Mouse (Mus musculus): Measurements from ENCODE around the gene Smurf2. TPM values are rescaled to one million over a fixed set of nuclear protein-coding genes. Genes with fewer than 3 reads are reported as not detected.

Gene Smurf2
- total RNA-seq, 4 experiments from 2014 or later, result 26.7 to 31.8 (median 29.4) TPM

DNA sequence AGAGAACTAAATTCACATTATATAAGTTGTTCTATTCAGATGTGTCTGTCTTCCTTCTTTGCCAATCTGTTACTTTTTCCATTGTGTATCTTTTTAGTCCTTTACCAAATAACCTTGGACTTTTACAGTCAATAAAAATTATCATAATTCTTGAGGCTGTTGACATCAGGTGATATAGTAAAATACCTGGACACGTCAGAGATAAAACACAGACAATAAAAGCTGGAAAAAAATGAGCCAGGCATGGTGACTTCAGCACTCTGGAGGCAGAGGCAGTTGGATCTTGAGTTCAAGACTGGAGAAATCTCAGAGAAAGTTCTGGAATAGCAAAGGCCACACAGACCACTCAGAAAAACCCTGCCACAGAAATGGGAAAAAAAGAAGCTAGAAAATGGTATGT is 13.3 kb downstream of the Smurf2 start:
- DNase-seq (ENCODE audit: low spot score in 2 of 2), result no peak

DNA sequence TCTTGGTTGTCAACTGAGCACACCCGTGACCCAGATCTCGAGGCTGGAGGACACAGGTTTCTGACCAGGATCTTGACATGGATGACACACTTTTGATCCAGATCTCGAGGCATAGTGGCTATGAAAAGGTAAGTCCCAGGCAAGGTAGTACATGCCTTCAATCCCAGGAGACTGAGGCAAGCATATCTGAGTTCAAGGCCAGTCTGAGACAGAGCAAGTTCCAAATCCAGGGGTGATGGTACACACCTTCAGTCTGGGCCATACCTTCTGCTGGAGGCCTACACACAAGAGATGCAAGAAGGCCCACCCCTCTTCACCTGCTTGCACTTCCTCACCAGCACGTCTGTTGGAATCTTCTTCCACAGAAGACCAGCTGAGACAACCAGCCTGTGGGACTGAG is 14.8 kb downstream of the Smurf2 start:
- no peak for DNase-seq (ENCODE audit: low spot score in 2 of 2)

DNA sequence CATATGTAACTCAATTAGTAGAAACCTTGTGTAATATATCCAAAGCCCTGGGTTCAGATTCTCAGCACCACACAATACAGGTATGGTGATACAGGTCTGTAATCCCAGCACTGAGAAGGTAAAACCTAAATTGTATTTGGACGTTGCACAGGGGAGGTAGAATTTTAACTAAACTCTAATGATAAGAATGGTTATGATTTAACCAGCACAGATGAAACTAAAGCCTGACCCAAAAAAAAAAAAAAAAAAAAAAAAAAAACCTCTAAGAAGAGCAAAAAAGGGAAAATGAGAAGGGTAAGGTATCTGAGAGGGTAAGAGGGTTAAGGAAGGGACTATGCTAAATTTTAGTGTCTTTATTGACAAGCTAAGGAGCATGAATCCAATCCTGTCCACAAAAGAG is 20.7 kb downstream of the Smurf2 start:
- DNase-seq (ENCODE audit: low spot score in 2 of 2), result no peak

DNA sequence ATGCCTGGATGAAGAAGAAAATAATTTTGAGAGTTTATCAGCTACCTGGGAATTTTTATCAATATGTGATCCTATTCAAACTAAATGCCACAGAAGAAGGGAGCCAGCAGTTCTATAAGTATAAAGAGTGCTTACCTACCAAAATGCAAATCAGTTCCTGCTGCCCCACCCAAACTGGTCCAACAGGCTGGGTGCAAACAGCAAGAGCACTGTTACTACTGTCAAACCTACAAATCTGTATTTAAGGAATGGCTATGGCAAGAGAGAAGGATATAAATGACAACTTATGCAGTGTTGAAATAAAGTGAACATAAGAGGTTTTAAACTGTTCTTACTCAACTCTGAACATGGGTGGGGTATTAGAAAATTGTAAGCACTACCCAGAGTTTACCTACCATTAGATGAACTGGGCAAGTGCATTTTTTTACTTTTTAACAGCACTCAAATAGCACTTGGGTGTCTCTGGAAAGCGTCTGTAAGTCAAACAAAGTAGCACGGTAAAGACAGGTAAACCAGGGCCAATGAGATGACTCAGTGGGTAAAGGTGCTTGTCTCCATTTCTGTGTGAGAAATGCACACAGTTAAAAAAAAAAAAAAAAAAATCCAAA is 23.9 kb downstream of the Smurf2 start:
- DNase-seq (ENCODE audit: low spot score in 2 of 2), result no peak

DNA sequence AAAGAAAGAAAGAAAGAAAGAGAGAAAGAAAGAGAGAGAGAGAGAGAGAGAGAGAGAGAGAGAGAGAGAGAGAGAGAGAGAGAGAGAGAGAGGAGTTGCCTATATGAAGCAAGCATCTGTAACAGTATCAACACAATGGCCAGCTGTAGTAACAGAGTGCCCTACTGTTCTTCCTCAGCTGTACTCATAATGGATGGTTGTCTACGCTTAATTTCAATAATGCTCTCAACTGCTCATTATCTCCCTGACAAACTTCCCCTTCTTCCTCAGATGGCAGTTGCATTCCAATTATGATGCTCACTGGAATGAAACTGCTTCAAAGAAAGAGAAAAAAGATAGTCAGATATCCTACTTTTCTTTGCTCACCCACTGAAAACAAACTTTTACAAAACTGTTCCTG is 36.9 kb downstream of the Smurf2 start:
- DNase-seq (ENCODE audit: low spot score in 2 of 2), result no peak

DNA sequence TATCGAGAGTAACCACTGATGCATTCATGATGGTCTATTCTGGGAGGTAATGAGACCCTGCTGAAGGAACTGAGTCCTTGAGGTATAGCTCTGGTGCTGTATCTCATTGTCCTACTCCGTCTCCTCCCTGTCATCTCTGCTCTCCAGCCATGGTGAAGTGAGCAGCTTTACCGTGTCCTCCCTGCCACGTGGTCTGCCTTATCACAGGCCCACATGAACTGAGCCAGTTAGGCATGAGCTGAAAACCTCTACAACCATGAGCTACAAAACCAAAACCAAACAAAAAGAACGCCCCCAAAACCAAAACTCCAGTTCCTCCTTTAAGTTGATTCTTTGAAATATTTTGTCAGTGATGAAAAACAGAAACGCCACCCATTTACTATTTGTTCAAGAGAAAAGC is 47.9 kb downstream of the Smurf2 start:
- DNase-seq (ENCODE audit: low spot score in 2 of 2), result no peak

DNA sequence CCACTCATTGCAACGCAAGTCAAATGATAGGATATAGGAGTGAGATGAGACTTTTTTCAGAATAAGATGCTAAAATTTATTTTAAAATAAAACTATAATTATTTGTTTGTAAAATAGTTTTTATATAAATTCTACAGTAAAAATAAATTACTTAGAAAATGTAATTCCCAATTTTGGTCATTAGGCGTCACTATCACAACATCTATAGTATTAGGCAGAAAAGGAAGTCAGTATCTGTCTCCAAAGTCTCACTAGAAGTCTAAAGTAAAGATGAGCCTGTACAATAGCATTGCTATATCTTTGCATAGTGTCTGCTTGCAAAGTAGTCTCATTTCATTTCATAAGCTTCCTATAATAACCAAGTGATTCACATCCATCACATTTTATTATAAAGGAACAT is 69.1 kb downstream of the Smurf2 start:
- DNase-seq (ENCODE audit: low spot score in 2 of 2), result no peak

DNA sequence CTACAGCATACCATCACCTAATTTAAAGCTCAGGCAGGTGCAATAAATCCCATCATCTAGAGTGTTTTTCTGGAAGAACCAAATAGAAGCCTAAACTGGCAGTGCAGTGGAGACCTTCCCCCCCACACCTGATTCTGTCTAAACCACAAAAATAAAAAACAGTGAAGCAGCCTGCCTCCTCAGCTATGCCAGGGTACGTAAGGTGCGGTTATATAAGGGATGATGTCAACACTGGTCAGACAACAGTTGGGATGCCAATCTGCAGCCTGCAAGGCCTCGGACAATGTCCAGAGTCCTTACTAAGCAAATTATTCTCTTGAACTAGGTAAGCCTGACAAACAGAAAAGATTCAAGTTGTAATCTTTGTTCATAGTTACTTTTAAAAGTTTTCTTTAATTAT is 78.5 kb downstream of the Smurf2 start:
- no peak for DNase-seq (ENCODE audit: low spot score in 2 of 2)

DNA sequence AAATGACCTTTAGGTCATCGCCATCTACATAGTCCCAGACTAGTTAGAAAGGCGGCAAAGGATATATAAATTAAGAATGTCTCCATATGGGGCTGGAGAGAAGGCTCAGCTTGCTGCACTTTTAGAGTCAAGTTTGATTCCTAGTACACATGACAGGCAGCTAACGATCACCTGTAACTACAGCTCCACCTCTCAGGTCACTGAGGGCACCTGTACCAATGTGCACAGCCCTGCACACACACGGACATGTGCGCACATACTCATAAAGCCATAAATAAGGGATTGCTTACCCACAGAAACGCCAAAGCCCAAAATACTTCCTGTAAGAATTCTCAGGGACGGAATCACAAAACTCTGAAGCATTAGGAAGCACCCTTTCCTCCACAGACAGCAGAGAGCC is 92.4 kb downstream of the Smurf2 start:
- no peak for DNase-seq (ENCODE audit: low spot score in 2 of 2)

DNA sequence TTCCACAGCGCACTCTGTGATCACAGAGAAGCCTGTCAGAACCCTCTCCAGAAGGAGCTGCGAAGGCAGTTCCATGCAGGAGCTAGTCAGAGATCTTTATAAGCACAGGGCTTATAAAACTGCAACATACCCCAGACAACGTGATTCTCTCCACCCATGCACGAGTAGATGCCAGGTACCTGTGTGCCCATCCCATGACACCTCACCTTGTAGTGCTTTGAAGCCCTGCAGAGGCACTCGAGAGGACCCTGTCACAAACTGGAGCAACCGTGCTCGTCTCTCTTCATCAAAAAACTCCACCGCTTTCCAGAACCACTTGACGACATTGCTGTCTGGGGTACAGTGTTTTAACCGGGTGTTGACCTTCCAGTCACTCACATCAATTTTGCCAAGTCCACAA is 96.1 kb downstream of the Smurf2 start:
- DNase-seq (ENCODE audit: low spot score in 2 of 2), result peak in 1 of 2 experiments; percentile 15

DNA sequence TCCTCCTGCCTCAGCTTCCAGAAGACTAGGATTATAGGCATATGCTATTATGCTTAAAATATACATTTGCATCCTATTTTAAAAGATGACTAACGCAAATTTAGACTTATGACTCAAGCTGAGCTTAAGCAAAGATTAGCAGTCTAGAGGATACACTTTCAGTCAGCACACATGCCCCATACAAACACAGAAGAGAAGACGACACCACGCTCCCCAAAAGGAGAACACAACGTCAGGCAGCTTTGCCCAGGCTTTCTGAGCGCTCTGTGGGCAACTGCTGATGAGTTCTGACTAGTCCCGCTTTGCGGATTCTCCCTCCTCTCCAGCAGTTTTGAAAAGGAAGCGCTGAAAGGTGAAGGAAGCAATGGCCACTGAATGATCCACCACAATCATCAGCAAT is 96.8 kb downstream of the Smurf2 start:
- DNase-seq (ENCODE audit: low spot score in 2 of 2), result no peak

DNA sequence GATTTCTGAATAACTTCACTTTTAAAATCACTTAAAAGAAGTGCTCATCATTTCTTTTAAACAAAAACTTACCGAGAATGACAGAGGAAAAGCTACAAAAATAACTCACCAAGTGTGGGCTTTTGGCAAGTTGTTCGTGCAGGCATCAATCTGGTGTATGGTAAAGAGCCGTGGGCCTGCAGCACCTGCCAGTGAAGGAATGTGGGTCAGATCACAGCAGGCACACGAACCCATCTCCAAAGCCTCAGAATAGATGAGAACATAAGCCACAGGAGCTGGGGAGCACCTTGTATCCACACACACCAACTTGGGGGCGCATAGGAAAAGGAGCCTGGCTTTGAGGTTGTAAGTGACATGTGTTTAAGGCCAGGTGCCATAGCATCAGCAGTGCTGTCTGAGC is 97.6 kb downstream of the Smurf2 start:
- DNase-seq (ENCODE audit: low spot score in 2 of 2), result peak; percentile 19 to 78

DNA sequence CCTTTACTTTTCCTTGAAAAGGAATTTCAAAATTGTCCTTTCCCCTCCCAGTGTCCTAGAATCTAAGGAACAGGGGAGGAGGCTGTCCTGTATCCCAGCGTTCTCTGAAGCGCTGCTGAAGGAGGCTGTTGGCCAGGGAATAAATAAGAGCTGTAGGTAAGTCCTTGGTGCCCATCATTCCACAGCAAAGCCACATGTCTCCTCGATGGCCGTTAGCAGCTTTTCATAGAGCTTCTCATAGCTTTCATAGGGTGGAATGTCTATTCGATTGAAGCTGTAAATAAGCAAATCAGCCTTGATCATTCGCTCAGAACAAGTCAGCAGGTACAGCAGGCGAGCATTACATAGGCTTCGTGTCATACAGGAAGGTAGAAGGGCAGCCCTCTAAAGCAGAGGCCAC is 98.0 kb downstream of the Smurf2 start:
- peak in 1 of 2 experiments; percentile 7 for DNase-seq (ENCODE audit: low spot score in 2 of 2)

DNA sequence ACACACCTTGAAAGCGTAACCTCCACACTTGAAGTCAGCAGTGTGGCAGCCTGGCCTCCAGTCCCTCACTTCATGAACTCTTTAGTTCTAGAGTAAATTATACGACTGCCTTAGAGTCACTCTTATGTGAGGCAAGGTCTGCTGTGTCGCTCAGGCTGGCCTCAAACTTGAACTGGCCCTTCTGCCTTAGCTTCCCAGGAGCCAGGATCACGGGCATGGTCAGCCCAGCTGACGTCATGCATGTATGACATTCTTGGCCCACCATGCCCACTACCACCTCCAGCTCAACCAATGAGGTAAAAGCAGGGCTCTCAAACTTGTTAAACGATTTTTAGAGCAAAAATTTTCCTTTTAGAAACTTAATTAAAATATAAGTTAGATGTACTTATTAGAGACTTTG is 99.1 kb downstream of the Smurf2 start:
- no peak for DNase-seq (ENCODE audit: low spot score in 2 of 2)

DNA sequence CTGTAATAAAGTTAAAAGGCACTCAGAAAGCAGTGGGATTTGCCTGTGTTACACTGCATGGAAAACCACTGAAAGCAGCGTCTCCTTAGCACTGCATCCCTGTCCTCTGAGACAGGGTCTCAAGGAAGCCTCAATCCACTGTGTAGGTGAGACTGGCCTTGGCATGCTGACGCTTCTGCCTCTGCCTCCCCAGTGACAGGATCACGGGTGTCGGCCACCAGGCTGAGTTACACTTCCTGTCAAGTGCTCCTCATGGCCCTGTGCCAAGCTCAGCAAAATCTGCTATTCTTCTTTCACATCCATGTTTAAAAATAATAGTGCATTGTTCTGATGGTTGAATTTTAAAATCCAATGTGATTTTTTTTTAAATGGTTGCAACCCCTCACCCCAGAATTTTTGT is 99.5 kb downstream of the Smurf2 start:
- no peak for DNase-seq (ENCODE audit: low spot score in 2 of 2)

DNA sequence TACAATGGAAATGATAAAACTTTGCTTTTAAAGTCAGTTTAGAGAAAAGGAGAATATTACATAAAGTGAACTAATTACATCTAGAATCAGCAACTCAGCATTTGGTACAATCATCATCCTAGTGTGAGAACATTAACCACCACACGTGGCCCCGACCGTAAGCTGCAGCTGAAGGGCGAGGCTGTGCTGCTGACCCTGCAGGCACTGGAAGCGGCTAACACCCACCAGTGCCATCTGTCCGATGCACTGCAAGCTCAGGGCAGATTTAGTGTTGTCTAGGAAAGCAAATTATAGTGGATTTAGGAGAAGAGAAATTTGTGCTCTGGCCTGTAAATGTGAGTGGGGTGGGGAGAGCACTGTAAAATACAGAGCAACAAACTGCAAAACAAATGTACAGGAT is 100.3 kb downstream of the Smurf2 start:
- no peak for DNase-seq (ENCODE audit: low spot score in 2 of 2)

DNA sequence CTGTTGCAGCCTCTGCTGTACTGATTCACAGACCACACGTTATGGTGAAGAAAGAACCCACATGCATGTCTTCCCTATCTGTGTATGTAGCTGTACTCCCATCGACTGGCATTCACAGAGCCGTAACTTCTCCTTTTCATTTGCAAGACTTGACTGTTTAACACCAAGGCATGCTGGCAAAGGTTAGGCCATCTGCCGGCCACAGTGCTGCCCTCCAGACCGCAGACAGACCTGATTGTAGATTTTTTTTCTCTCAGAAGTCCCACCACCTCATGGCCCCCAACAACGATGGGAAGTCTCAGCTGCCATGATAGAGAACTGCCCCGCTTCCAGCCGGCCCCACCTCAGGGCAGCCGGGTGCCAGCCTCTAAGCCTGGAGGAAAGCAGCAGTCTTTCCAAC is 100.9 kb downstream of the Smurf2 start:
- DNase-seq (ENCODE audit: low spot score in 2 of 2), result no peak

DNA sequence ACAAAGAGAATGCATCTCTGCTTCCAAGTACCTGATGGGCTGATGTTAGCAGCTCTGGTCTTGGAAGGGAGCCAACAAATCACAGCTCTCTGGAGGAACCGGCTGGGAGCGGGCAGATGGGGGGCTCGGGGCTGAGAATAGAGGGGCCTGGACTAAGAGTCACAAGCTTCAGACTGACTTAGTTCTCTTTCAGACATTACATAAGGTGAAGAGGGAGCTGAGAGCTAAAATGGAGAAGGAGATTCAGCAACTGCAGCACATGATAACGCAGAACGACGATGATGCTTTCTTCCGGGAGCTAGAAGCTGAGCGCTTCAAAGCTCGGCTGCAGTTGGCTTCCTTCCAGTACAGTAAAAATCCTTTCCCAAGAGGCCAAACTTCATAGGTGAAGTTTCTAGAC is 102.2 kb downstream of the Smurf2 start:
- no peak for DNase-seq (ENCODE audit: low spot score in 2 of 2)

DNA sequence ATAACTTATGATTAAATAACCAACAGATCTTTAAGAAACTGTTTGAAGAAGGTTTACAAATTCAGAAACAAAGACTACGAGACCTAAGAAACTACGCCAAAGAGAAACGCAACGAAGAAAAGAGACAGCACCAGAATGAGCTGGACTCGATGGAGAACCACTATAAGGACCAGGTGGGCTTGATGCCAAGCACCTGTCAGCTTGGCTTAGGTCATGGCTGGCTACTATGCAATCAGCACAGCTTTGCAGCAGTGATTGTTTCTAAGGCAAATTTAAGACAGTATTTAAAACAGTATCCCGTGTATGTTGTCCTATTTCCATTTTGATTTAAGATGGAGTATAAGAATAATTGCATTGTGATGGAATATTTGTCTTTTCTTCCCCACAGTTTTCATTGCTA is 102.7 kb downstream of the Smurf2 start:
- no peak for DNase-seq (ENCODE audit: low spot score in 2 of 2)

DNA sequence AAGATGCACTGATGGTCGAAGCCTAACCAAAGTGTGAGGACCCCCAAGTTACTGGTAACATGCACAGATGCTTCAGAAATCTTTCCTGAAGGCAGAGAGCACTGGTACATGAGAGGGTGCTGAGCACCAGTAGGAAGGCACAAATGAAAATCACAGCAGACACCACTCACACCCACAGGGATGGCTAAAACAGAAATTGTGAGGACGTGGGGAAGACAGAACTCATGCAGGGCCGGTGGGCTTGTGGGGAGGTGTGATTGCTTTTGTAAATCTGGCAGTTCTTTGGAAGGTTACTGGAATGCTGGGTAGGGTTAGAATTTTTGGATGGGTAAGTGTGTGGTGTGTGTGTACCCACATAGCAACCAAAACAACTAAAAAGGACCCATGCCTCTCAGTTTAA is 103.4 kb downstream of the Smurf2 start:
- DNase-seq (ENCODE audit: low spot score in 2 of 2), result no peak

DNA sequence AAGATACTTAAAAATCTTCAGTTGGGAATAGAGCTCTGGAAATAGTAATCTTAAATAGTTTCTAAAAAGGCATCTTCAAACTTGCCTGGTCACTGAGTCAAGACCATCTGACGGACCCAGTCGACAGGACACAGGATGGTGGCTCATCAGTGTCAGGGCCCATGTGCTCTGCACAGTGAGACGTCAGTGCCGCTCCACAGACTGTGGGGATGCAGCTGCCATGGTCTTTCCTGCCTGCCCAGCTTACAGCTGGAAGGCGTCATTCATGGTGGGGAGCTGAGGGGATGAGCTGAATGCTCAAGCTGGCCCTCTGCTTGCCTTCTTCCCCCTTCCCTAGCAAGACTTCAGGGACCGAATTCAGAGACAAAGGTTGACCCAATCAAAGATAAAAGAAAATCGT is 104.2 kb downstream of the Smurf2 start:
- no peak for DNase-seq (ENCODE audit: low spot score in 2 of 2)

DNA sequence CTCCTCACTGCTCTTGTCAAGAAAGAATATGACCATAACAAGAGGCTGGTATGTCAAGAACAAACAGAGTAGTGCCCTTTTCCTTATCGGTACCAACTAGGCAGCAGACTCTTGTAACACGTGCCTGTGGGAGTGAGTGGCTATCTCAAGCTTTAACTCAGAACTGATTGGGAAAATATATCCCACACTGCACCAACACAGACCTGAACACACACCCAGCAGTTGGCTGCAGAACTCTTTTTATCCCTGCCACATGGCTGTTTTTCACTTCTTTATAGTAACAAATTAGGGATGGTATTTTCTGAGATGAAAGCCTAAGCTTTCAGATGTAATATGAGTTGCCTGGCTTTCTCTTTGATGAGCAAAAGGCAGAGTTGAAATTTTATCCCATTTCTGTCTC is 104.8 kb downstream of the Smurf2 start:
- no peak for DNase-seq (ENCODE audit: low spot score in 2 of 2)

DNA sequence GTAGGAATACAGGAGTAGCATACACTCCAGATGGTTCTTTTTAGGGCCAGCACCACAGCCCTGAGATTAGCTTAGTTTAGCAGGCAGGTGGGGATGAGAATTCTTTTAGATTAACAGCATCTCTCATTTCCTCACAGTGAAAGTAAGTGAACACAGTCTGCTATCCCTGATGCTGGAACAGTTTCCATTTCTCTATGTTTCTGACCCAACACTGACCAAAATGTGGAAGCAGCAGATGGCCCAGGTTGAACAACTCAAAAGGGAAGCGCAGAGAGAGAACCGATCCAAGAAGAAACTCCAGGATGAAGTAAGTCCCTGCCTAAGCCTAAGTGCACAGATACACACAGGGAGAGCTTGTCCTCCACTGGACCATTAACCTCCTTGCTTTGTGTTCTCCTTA is 105.2 kb downstream of the Smurf2 start:
- DNase-seq (ENCODE audit: low spot score in 2 of 2), result no peak

DNA sequence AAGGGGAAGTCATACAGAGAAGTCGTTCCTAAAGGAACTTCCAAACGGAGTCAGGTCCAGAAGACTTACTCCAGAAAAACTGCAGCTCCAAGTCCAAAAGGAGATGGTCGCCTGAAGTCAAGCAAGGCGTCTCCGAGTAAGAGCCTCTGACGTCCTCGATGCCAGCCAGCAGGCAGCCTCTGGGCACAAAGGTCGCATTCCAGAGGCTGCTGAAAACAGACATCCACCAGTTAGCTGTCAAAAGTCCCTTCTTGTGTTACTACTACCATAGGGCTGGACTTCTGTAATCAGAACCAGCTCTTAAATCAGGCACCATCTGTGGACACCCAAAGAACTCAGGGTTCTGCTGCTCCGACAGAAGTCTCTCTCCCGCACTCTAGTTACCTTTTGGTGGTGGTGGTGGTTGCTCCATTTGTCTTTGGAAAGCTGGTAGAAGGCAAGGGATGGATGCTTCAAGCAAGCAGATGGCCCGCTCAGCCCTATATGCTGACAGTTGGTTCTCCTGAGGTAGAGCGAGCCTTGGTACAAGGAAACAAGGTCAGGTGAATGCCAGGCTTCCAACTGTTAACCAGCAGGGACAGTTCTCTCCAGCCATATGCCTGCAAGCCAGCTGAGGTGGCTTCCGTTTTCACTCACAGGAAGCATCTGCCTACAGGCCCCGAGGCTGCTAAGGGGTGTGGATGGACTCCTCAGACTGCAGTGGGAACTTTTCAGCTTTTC is 105.8 kb downstream of the Smurf2 start:
- no peak for DNase-seq (ENCODE audit: low spot score in 2 of 2)

All from left cerebral cortex, adult 8-10 months (tissue).